Mouse (Mus musculus): Measurements from ENCODE around the gene Olfr851. TPM values are rescaled to one million over a fixed set of nuclear protein-coding genes. Genes with fewer than 3 reads are reported as not detected.

The Olfr851 gene
- polyA plus RNA-seq (2014; fragmentation: Nextera tagmentation; extraction: Ambion mirVana): not detected in 2 replicates

- H3K9ac ChIP-seq (ENCODE audit: low read length): no peak within 1 kb of the TSS
- H3K36me3 ChIP-seq (ENCODE audit: control insufficient read depth, insufficient read depth, low read length): no peaks in the 10 kb centered on the region
- DNase-seq (ENCODE audit: low spot score, missing footprints) (no peak), ATAC-seq (ENCODE audit: low FRiP score) (no peak)
- no peak within 1 kb of the TSS for H3K4me3 ChIP-seq (ENCODE audit: low read depth, low read length)
- H3K4me1 ChIP-seq (ENCODE audit: control insufficient read depth, insufficient read depth, low read length): no peaks in the 10 kb centered on the region
- H3K9me3 ChIP-seq (ENCODE audit: control insufficient read depth, low read length): peaks cover 14% of the 10 kb centered on the region; the same call in 1 of the 2 replicates
- H3K27me3 ChIP-seq (ENCODE audit: control insufficient read depth, insufficient read depth, low read length): no peaks in the 10 kb centered on the region
- H3K27ac ChIP-seq (ENCODE audit: low read depth, low read length): no peak within 1 kb of the TSS
- no peak within 1 kb of the TSS for H3K4me2 ChIP-seq
These were observed at the start of gene Olfr851 for GRCm38 (mm10) chr9:19492995-19493394. Gene Olfr851, plus strand, starts transcription at chr9:19493295.

GRCm38 (mm10) chr9:19478148-19478547 lies 14.9 kb upstream of the Olfr851 start, which contains the start of gene Olfr850:
Gene Olfr850, minus strand, starts transcription at chr9:19478248.
- H3K9me3 ChIP-seq (ENCODE audit: control insufficient read depth, low read length): no peaks in the 10 kb centered on the region; the same call in 1 of the 2 replicates
- H3K4me3 ChIP-seq (ENCODE audit: low read depth, low read length): no peak within 1 kb of the TSS
- no peaks in the 10 kb centered on the region for H3K36me3 ChIP-seq (ENCODE audit: control insufficient read depth, insufficient read depth, low read length)
- no peak for ATAC-seq (ENCODE audit: low FRiP score)
- no peaks in the 10 kb centered on the region for H3K27me3 ChIP-seq (ENCODE audit: control insufficient read depth, insufficient read depth, low read length)
- DNase-seq (ENCODE audit: low spot score, missing footprints): no peak
- H3K27ac ChIP-seq (ENCODE audit: low read depth, low read length): no peak within 1 kb of the TSS
- H3K4me2 ChIP-seq: no peak within 1 kb of the TSS
- H3K9ac ChIP-seq (ENCODE audit: low read length): no peak within 1 kb of the TSS
- H3K4me1 ChIP-seq (ENCODE audit: control insufficient read depth, insufficient read depth, low read length): no peaks in the 10 kb centered on the region

- WGBS: 97% methylated on average over 1 of the region's 1 CpGs
- no peaks in the 10 kb centered on the region for H3K27me3 ChIP-seq (ENCODE audit: control insufficient read depth, insufficient read depth, low read length)
- H3K27ac ChIP-seq (ENCODE audit: low read depth, low read length): no peak within 1 kb of the TSS
- no peaks in the 10 kb centered on the region for H3K4me1 ChIP-seq (ENCODE audit: control insufficient read depth, insufficient read depth, low read length)
- H3K9me3 ChIP-seq (ENCODE audit: control insufficient read depth, low read length): peaks cover 3% of the 10 kb centered on the region; the same call in 1 of the 2 replicates
- DNase-seq (ENCODE audit: low spot score, missing footprints) (no peak), ATAC-seq (ENCODE audit: low FRiP score) (no peak)
- no peak within 1 kb of the TSS for H3K4me3 ChIP-seq (ENCODE audit: low read depth, low read length)
- no peaks in the 10 kb centered on the region for H3K36me3 ChIP-seq (ENCODE audit: control insufficient read depth, insufficient read depth, low read length)
- H3K4me2 ChIP-seq: no peak within 1 kb of the TSS
- no peak within 1 kb of the TSS for H3K9ac ChIP-seq (ENCODE audit: low read length)
These were observed 47.9 kb downstream of the Olfr851 start, which contains the start of gene Olfr853 for GRCm38 (mm10) chr9:19540976-19541375. Gene Olfr853, minus strand, starts transcription at chr9:19541076.

Other genes with a start within 250 kb of the Olfr851 start
- gene Olfr843, start 241.3 kb upstream of the Olfr851 start, polyA plus RNA-seq (2014; fragmentation: Nextera tagmentation; extraction: Ambion mirVana): not detected in 2 replicates
- not detected in 2 replicates for gene Olfr844, start 176.9 kb upstream of the Olfr851 start, polyA plus RNA-seq (2014; fragmentation: Nextera tagmentation; extraction: Ambion mirVana)
- gene Olfr845, start 156.8 kb upstream of the Olfr851 start, polyA plus RNA-seq (2014; fragmentation: Nextera tagmentation; extraction: Ambion mirVana): not detected in 2 replicates
- gene Olfr846, start 129.3 kb upstream of the Olfr851 start, polyA plus RNA-seq (2014; fragmentation: Nextera tagmentation; extraction: Ambion mirVana): not detected in 2 replicates
- gene Olfr847, start 114.6 kb upstream of the Olfr851 start, polyA plus RNA-seq (2014; fragmentation: Nextera tagmentation; extraction: Ambion mirVana): not detected in 2 replicates
- gene Olfr849, start 53.0 kb upstream of the Olfr851 start, polyA plus RNA-seq (2014; fragmentation: Nextera tagmentation; extraction: Ambion mirVana): not detected in 2 replicates
- gene Olfr850, start 15.0 kb upstream of the Olfr851 start, polyA plus RNA-seq (2014; fragmentation: Nextera tagmentation; extraction: Ambion mirVana): not detected in 2 replicates
- gene Olfr853, start 47.8 kb downstream of the Olfr851 start, polyA plus RNA-seq (2014; fragmentation: Nextera tagmentation; extraction: Ambion mirVana): not detected in 2 replicates
- not detected in 2 replicates for gene Olfr854, start 74.1 kb downstream of the Olfr851 start, polyA plus RNA-seq (2014; fragmentation: Nextera tagmentation; extraction: Ambion mirVana)
- gene Olfr855, start 89.3 kb downstream of the Olfr851 start, polyA plus RNA-seq (2014; fragmentation: Nextera tagmentation; extraction: Ambion mirVana): not detected in 2 replicates
- 42.0 and 44.5 TPM in 2 replicates for gene Zfp317, start 128.8 kb downstream of the Olfr851 start, polyA plus RNA-seq (2014; fragmentation: Nextera tagmentation; extraction: Ambion mirVana)
- not detected in 2 replicates for gene Olfr857, start 216.1 kb downstream of the Olfr851 start, polyA plus RNA-seq (2014; fragmentation: Nextera tagmentation; extraction: Ambion mirVana)